Mouse (Mus musculus) CD4-positive, CD25-positive, alpha-beta regulatory T cell, adult 4 months (primary cell): ENCODE results near the gene Kmt5a. TPM values are rescaled to one million over a fixed set of nuclear protein-coding genes. Genes with fewer than 3 reads are reported as not detected.

Source experiments
- ATAC-seq: one replicate; pipeline ENCODE4 v1.8.0; 2017
- polyA plus RNA-seq, 2 experiments: library from polyadenylated mRNA; unstranded; fragments of 100-300 nt; shearing (Covaris generic); gene quantifications; one replicate each; pipeline ENCODE4 v1.2.1; 2017

The Kmt5a gene
- polyA plus RNA-seq = 10 to 100 TPM; 19.8 to 19.9 TPM

DNA sequence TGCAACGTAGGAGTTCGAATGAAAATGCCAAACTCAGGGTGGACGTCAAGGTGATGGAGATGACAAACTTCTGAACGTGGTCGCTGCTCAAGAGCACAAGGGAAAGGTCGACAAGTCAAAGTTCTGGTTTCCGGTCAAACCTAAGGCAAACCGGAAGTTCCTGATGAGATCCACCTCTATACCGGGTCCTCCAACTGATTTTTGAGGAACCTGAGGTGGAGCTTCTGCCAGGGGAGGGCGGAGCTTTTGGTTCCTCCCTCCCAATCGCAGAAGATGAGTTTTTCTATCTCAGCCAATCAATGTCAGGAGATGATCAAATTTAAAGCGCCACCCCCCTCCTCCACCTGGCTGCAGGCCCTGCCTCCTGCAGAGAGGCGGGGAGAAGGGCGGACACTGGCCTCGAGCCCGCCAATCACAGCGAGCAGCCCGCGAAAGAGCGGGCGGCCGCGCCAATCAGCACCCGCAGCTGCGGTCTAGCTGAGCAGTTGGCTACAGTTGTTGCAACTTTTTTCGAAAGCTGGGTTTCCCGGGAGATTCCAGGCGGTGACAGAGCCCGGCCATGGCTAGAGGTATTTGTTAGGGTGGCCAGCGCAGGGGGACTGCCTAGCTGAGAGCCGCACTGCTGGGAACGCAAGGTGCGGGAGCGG lies at the start of gene Kmt5a:
Kmt5a (plus strand) TSS at position 484 of the 647 bp plus-strand sequence.
- ATAC-seq = peak; percentile 96

DNA sequence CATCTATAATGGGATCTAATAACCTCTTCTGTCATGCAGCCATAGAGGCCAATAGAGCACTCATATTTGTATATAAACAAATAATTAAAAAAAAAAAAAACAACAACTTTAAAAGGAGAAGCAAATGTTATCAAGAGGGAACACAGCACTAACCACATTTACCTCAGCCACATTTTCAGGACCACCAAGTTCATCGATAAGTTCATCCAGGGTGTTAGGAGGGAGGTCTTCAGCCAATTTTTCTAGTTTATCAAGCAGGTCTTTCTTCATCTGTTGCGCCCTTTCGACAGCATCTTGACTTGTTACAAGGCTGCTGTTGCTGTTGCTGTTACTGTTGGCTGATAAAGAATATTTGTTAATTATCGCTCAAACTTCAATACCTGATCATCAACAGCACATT lies 47.3 kb upstream of the Kmt5a start:
- ATAC-seq = no peak

DNA sequence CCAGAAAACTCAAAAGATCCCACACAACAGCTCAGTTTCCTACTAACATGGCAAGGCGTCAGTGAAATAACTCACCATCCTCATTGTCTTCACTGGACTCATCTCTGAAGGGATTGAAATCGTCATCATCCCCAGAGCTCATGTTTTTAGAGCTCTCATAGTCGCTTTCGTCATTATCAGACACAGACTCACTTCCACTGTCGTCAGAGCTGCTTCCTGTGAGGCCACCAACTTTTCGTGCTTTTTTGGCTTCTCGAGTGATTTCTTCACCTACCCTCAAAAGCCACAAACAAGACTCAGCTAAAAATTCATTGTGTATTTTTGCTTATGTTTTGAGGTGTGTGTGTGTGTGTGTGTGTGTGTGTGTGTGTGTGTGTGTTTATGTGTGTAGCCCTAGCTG lies 46.0 kb upstream of the Kmt5a start:
- ATAC-seq = no peak

DNA sequence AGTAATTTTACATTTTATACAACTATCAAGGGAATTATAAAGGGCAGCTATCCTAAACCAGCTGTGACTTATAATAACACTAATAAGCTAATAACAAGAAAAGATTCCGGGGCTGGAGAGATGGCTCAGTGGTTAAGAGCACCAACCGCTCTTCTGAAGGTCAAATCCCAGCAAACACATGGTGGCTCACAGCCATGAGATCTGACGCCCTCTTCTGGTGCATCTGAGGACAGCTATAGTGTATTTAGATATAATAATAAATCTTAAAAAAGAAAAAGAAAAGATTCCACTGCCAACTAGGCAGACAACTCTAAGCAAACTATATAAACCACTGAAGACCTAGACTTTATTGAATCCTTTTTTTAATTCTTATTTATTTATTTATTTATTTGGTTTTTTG lies 28.9 kb upstream of the Kmt5a start:
- no peak for ATAC-seq

DNA sequence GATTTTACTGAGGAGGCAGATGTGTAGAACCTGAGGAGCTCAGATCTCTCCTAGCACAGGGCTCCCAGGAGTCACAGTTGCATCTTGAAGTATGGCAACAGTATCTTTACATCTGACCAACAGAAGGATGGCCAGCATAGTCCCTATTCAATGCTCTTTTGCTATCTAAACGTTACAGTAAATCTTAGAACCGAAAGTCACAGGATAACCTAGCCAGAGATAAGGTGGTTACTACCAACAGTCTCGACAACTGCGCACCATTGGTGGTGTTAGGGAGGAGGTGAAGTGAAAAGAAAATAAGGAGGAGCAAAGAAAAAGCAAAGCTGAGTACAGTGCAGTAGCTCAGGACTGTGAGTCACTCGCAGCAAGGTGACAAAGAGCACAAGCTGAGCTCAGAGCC lies 27.6 kb upstream of the Kmt5a start:
- no peak for ATAC-seq

DNA sequence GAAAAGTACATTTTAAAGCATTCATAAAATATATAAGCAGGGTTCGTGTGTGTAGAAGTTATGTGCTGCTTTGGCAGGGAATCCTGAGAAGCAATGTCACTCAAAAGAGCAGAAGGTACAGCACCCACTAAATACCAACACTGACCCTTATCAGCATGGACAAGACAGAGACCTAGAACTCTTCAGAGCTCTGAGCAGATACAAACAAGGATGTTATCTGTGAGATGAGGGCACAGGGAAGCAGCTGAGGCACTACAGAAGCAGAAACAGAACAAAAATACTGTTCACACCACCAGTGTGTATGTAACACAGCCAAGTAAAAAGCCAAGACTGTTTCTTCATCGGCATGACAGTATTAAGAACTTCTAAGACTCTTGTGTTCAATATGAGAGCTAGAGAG lies 20.8 kb upstream of the Kmt5a start:
- ATAC-seq = no peak

DNA sequence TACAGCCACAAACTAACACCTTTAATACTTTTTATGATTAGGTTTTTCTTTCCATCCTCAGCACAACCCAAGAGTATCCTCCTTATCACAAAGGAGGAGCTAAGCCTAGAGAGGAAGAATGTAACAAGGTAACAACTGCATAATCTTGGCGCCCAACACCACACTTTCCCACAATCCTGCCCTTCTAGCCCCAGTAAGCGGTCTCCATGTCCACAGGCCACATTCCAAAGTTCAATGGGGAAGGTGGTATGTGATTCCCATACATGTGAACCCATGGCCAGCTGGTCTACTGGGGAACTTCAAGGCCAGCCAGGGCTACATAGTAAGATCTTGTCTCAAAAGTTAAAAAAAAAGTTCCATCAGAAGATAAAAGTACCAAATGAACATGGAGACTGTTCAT lies 17.9 kb upstream of the Kmt5a start:
- no peak for ATAC-seq

DNA sequence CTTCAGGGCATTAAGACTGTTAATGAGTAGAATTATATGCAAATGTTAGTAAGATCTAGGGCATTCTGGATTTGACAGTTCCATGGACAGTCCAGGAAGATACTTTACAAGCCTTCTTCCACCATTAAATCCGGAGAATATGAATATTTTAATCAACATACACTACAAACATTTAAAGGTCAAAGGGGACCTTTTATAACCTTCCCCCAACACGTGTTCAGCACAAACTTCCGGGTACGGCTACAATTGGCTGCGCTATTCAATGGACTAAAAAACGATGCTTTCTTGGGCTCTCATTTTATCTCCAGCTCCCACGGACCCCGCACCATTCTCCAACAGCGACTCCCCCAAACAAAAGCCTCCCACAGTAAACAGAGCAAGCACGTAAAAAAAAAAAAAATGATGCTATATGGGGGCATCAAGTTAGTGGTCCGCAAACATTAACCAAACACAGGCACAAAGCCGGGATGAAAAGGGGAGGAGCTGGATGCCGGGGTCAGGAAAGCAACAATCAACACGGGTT lies 15.5 kb upstream of the Kmt5a start:
- peak; percentile 35 for ATAC-seq

DNA sequence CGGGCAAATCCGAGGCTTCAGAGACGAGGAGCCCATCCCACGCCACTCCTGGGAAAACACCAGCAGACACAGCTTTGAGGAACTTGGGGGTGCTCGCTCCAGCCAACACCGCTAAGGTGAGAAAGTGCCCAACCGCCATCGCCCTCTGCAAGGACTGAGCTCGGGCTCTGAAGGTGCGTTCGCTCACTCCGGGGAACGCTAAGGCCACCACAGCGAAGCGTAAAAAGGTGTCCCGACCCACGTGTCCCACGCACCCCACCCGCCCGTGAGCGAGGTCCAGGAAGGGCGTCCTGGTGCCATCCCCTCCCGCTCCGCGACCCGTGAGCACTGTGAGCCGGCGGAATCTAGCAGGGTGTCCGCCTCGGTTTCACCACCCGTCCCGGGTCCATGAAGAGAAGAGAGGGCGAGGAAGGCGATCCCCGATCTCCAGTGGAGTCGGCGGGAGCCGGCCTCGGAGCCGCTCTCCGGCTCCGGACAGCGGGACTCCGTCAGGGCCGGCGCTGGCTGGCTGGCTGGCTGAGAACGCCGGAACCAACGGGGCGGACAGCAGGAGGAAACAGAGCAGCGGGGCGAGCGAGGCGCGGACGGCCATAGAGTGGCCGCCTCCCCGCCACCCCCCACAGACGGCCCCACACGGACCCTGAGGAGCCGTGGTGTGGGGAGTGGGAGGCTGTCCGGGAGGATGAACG lies 14.9 kb upstream of the Kmt5a start:
- peak; percentile 24 for ATAC-seq

DNA sequence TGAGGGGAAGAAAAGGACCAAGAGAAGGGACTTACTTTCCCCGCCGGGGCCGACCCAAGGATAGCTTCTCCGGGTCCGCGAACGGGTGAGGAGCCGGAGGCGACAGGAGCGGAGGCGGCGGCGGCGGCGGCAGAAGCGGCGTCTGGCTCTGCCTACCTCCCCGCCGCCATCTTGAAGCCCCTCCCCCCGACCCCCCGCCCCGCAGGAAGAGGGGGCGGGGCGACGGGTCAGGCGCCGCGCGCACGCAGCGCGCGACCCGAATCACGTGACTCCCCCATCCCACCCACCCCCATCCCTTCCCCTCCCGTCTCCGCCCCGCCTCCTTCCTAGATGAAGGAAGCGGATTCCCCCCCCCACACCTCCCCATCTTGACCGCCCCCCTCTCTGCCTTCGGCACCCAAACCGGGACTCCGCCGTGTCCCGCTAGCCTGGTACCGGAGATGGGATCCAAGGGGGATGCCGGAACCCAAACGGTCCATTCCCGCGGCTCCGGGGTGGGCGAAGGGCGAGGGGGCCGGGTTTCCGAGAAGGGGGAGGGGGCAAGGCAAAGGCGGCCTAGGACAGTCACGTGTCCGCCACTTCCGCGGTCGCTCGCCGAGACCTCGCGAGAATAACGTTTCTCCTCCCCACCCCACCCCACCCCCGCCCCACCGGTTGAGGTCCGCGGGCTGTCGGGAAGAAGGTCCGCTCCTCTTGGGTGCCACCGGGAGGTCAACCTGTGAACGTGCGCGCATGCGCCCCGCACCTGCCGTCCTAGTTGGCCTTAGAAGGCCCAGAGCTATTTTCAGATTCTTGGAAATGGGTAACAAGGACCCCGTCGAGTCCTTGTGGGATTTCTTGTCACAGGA lies 14.1 kb upstream of the Kmt5a start, which contains the start of gene Sbno1:
Sbno1 (minus strand) TSS at position 590 of the 848 bp plus-strand sequence.
- peak; percentile 85 for ATAC-seq

DNA sequence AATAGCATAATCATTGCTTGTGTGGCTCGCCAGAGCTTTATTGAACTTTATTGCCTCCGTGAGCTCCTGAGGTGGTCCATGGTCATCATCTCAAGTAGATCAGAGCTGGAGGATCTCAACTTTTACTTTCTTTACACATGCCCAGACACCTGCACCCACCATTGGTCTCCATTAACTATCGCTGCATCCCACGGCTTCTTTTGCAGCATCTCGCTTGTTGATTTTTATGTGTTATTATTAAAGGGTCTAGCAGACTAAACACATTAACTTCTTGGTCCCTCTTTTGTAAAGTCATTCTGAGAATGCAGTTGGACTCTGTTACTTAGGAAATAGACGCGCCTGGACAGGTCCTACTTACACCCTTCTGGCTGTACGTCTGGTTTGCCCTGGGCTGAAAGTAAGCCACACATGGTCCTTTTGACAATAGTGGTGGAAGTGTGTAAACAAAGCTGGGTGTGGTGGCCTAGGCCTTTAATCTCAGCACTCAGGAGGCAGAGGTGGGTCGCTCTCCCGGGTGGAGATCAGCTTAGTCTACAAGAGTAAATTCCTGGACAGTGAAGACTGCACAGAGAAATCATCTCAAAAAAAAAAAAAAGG lies 13.2 kb upstream of the Kmt5a start:
- ATAC-seq = no peak

DNA sequence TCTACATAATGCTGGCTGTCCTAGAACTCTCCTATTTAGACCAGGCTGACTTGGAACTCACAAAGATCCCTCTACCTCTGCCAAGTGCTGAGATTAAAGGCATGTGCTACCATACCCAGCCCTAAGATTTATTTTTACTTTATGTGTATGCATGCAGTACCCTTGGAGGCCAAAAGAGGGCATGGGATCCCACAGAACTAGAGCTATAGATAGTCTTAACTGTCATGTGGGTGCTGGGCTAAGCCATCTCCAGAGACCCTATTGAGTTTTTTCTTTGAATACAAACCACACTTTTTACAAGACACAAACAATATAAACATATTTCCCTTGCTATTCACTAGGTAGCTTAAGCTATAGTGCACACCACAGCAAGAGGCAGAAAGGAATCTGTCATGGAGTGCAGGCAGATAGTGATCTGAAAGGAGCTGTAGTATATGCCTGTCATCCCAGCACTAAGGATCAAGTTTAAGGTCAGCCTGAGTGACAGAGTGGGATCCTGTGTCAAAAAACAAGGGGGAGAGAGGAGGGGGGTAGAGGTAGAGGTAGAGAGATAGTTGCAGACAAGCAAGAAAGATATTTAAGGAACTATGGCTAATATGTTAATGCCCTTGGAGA lies 7.2 kb upstream of the Kmt5a start:
- peak; percentile 95 for ATAC-seq

DNA sequence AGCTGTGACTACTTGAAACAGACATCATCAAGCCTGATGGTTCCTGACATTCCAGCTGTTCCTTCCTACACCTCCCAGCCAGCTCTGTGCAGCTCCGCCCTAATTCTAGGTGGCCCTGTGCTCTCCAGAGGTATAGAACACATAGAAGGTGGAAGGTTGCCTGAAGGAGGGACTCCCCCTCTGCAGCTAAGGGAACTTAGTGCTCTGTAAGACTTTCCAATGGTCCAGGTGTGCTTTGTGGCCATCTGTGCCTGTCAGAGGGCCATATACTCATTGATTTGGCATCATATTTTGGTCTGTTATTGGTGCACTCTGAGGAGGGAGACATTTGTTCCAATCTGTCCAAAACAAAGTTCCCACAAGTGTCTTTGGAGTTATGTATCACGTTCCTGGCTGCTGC lies 6.7 kb upstream of the Kmt5a start:
- ATAC-seq = no peak

DNA sequence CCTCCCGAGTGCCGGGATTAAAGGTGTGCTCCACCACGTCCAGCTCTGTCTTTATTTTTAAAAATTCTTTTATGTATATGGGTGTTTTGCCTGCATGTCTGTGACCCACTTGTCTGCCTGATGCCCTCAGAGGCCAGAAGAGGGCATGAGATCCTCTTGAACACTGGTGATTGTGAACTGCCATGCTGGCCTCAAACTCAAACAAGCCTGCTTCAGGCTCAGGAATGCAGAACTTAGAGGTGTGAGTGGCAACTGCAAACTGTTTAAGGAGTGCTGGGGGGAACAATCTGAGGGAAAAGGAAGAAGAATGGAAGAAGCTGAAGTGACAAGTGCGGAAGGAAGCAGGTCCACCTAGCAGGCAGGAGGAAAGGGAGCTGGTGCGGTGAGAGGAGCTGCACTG lies 1.5 kb upstream of the Kmt5a start:
- no peak for ATAC-seq

DNA sequence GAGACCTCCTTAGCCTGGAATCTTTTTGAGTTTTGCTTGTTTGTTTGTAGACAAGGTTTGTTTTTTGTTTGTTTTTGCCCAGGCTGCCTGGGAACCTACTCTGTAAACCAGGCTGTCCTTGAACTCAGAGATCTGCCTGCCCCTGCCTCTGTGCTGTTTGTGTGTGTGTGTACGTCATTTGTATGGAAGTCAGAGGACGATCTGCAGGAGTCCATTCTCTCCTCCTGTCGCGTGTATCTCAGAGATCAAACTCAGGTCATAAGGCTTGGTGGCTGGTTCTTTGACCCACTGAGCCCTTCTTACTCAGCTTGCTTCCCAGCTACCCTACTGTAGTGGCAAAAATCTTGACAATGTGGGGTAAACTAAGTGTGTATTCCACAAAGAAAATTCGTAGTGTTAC lies 984 bp upstream of the Kmt5a start:
- no peak for ATAC-seq

DNA sequence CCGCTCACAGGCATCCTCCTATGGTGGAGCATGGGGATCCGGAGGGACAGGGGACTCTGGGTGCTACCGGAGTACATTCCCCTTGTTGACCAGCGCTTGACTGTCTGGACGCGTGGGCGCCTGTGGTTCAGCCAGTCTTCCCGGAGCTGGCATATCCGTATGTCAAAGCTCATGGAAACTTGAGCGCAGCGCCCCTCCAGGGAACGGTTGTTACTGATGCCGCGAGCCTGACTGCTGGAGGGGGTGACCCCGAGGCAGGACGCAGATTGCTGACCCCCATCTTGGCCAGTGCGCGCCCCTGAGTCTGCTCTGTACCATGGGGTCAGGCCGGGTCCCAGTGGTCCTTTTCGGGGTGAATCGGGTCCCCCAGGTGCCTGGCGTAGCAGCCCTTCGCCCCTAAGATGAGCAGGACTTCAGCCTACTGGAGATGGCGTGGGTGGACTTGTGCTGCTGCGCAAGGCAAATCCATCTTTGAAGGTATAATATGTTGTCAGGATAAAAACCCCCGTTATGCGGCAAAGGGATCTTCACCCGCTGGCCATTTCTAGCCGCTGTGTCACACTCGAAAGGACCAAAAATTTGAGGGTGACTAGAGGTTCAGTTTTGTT lies 468 bp downstream of the Kmt5a start:
- peak; percentile 60 for ATAC-seq

DNA sequence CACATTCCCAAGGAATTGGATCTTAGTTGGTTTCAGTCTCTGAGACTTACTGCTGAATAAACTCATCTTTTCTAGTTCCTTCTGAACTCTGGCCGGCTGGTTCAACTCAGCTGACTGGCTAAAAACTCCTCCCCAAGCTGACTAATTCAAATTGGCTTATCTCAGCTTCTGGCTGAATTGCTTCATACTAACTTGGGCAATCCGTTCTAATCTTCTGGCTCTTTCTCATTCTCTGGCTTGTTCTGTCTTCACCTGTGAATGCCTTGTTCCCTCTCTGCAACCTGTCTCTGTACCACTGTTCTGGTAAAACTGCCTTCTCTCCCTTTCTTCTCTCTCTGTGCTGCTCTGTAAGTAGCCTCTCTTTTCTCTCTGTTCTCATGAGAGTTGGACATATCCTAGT lies 2.9 kb downstream of the Kmt5a start:
- no peak for ATAC-seq

DNA sequence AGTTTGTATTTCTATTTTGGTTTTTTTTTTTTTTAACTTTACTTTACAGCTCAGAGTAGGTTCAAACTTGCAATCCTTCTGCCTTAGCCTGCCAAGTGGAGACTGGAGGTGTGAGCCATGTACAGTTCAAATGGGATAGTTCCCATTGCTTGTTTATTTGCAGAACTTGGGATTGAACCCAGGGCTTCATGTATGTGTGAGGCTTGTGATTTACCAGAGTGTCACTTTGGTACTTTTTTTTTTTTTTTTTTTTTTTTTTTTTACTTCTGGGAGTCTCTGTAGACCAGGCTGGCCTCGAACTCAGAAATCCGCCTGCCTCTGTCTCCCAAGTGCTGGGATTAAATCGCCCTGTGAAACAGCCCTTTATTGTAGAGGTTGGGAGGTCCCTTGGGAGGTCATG lies 4.5 kb downstream of the Kmt5a start:
- no peak for ATAC-seq

DNA sequence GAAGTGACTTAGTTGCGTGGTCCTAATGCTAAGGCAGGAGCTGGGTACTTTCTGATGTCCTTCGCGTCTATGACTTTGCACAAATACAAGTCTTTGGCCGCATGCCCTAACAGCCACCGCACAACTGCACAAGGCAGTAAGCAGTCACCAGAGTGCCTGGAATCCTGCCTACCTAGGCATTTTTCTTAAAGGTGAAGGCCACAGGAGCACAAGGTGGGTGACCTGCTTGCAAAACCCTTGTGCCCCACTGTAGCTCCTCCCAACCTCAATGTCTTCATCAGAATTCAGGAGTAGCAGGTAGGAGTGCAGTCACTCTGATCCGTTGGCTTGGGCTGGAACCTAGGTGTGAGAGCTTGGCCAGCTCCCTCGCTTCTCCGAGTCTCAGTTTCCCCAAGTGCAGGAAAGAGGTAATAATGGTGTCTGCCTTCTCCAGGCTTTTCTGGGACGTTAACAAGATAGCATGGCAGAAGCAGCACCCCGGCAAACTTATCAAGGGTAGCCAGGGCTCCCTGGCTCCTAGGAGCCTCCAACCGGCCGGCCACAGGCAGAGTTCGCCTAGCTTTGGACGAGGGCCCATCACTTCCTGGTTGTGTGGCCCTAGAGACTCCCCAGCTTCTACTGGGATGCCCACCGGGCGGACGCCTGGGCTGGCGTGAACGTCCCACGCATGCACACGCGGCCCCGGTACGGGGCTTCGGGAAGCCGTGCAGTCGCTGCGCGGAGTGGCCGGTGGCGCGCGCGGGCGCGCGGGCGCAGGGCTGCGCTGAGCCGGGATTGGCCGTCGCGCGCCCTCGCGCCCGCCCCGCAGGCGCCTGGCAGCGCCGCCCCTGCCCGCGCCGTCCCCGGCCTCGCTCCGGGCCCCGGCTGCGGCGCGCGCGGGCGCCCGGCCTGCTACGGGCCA lies 5.2 kb downstream of the Kmt5a start:
- peak; percentile 84 for ATAC-seq

DNA sequence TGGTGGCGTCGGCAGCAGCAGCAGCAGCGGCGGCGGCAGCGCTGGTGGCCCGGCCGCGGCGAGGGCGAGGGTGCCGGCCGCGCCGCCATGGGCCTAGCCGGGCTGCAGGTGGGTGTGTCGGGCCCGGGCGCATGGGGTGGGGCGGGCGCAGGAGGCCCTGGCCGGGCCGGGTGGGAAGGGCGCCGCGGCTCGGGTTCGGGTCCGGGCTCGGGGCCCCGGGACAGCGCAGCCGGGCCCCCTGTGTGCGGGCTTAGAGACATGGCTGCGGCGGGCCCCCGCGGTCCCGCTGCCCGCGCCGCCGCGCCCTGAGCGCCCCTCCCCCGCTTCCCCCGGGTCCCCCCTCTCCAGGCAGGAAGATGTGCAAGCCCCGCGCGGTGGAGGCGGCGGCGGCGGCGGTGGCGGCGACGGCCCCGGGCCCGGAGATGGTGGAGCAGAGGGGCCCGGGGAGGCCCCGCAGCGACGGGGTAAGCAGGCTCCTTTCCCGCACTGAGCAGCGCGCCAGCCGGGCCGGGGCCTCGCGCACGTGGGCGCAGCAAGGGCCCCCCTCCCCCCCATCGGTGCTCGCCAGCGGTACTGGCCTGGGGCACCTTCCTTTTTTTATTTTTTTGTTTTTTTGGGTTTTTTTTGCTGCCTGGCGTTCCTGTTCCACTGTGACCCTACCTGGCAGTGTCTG lies 6.0 kb downstream of the Kmt5a start:
- peak; percentile 31 for ATAC-seq
